Mouse (Mus musculus): ENCODE results near the gene Rnf215. TPM values are rescaled to one million over a fixed set of nuclear protein-coding genes. Genes with fewer than 3 reads are reported as not detected.
"Not testable (repeated sequence)": the region's sequence is repeated elsewhere in the genome, so short reads cannot be mapped to it uniquely, and the experiment has no call there.

The Rnf215 gene
- 10 to 100 TPM; 35.2 to 38.0 TPM for total RNA-seq (2021)
- long read RNA-seq, experiment 1, transcript Rnf215-201 (9 exons, 1,874 nt): major isoform, 26 of 47 reads
- long read RNA-seq, experiment 1, partial matches to known transcripts: 5 of 47 reads
- long read RNA-seq, experiment 1, other reads (novel, unspliced or antisense): 16 of 47 reads
- long read RNA-seq, experiment 2, transcript Rnf215-201 (9 exons, 1,874 nt): major isoform, 25 of 40 reads
- long read RNA-seq, experiment 2, partial matches to known transcripts: 4 of 40 reads
- long read RNA-seq, experiment 2, other reads (novel, unspliced or antisense): 11 of 40 reads

- peak; percentile 88 to 91 for DNase-seq (ENCODE audit: low spot score in 2 of 2)
- intact Hi-C loops (cut with DNase I): loop anchor here (1.0 kb wide), 2 partner anchors 25 to 84 kb away; partner anchors contain the start of genes Ccdc157 and Sf3a1
Measured at GRCm38 (mm10) chr11:4134986-4135935, at the start of gene Rnf215. Gene Rnf215, plus strand, starts transcription at chr11:4135202.

- DNase-seq (ENCODE audit: low spot score in 2 of 2): no peak
- intact Hi-C loops (cut with DNase I): no loop called here
Measured at GRCm38 (mm10) chr11:4086246-4086645, 48.8 kb upstream of the Rnf215 start.

GRCm38 (mm10) chr11:4087267-4087666 is 47.7 kb upstream of the Rnf215 start:
- intact Hi-C loops (cut with DNase I): no loop called here
- DNase-seq (ENCODE audit: low spot score in 2 of 2): peak in 1 of 2 experiments; percentile 90

GRCm38 (mm10) chr11:4093459-4094377 is 41.3 kb upstream of the Rnf215 start:
- intact Hi-C loops (cut with DNase I): loop anchor here (2.0 kb wide), 1 partner anchor 25 kb away; no protein-coding TSS in a partner anchor
- peak in 1 of 2 experiments; percentile 89 for DNase-seq (ENCODE audit: low spot score in 2 of 2)

GRCm38 (mm10) chr11:4094378-4095170 is 40.4 kb upstream of the Rnf215 start:
- peak in 1 of 2 experiments; percentile 80 for DNase-seq (ENCODE audit: low spot score in 2 of 2)
- intact Hi-C loops (cut with DNase I): loop anchor here (2.0 kb wide), 1 partner anchor 24 kb away; no protein-coding TSS in a partner anchor

GRCm38 (mm10) chr11:4095171-4096053 is 39.6 kb upstream of the Rnf215 start, which contains the start of gene Mtfp1:
Gene Mtfp1, minus strand, starts transcription at chr11:4095445.
- DNase-seq (ENCODE audit: low spot score in 2 of 2): peak; percentile 60 to 63
- intact Hi-C loops (cut with DNase I): loop anchor here (2.0 kb wide), 1 partner anchor 23 kb away; no protein-coding TSS in a partner anchor

GRCm38 (mm10) chr11:4096054-4096984 is 38.7 kb upstream of the Rnf215 start:
- peak; percentile 98 for DNase-seq (ENCODE audit: low spot score in 2 of 2)
- intact Hi-C loops (cut with DNase I): no loop called here

- intact Hi-C loops (cut with DNase I): no loop called here
- DNase-seq (ENCODE audit: low spot score in 2 of 2): no peak
Measured at GRCm38 (mm10) chr11:4097091-4097621, 37.8 kb upstream of the Rnf215 start.

GRCm38 (mm10) chr11:4098120-4098519 is 36.9 kb upstream of the Rnf215 start:
- no peak for DNase-seq (ENCODE audit: low spot score in 2 of 2)
- intact Hi-C loops (cut with DNase I): no loop called here

GRCm38 (mm10) chr11:4098816-4099215 is 36.2 kb upstream of the Rnf215 start:
- DNase-seq (ENCODE audit: low spot score in 2 of 2): no peak
- intact Hi-C loops (cut with DNase I): no loop called here

- peak in 1 of 2 experiments; percentile 66 for DNase-seq (ENCODE audit: low spot score in 2 of 2)
- intact Hi-C loops (cut with DNase I): no loop called here
Measured at GRCm38 (mm10) chr11:4099447-4099846, 35.6 kb upstream of the Rnf215 start.

- DNase-seq (ENCODE audit: low spot score in 2 of 2): no peak
- intact Hi-C loops (cut with DNase I): no loop called here
Measured at GRCm38 (mm10) chr11:4101851-4102250, 33.2 kb upstream of the Rnf215 start.

GRCm38 (mm10) chr11:4103522-4103921 is 31.5 kb upstream of the Rnf215 start:
- no peak for DNase-seq (ENCODE audit: low spot score in 2 of 2)
- intact Hi-C loops (cut with DNase I): no loop called here

- intact Hi-C loops (cut with DNase I): no loop called here
- DNase-seq (ENCODE audit: low spot score in 2 of 2): no peak
Measured at GRCm38 (mm10) chr11:4104989-4105388, 30.0 kb upstream of the Rnf215 start.

GRCm38 (mm10) chr11:4105444-4105843 is 29.6 kb upstream of the Rnf215 start:
- DNase-seq (ENCODE audit: low spot score in 2 of 2): peak in 1 of 2 experiments; percentile 61
- intact Hi-C loops (cut with DNase I): no loop called here

GRCm38 (mm10) chr11:4107901-4108300 is 27.1 kb upstream of the Rnf215 start:
- intact Hi-C loops (cut with DNase I); DNase-seq (ENCODE audit: low spot score in 2 of 2): not testable (repeated sequence)

All from left cerebral cortex, postnatal 14 days (tissue).